Mouse (Mus musculus) liver, embryonic 14.5 days (tissue): ENCODE measurements around the gene Arfgef2. TPM values are rescaled to one million over a fixed set of nuclear protein-coding genes. Genes with fewer than 3 reads are reported as not detected.

Experiments used
- ATAC-seq: fragments of 200-750 bp; cut with Nextera tagmentation; 2 replicates; pipeline ENCODE4 v1.8.0; 2017; ENCODE audit warnings: moderate number of reproducible peaks, mild to moderate bottlenecking, moderate library complexity; ENCODE audit not compliant: insufficient read depth
- DNase-seq, 3 experiments: peaks; one replicate each; pipeline ENCODE4 v3.0.0-alpha.2; 2012 to 2013; ENCODE audit warnings: low read depth in 3 of 3, low spot score in 3 of 3
- H3K27ac ChIP-seq: fragments of 300-500 bp; sonication (generic); 2 replicates; pipeline ENCODE4 v1.5.1; 2014; ENCODE audit warnings: moderate library complexity, mild to moderate bottlenecking, control low read depth, inconsistent platforms
- H3K27me3 ChIP-seq: fragments of 300-500 bp; sonication (generic); 2 replicates; pipeline ENCODE4 v1.6.1; 2014; ENCODE audit warnings: mild to moderate bottlenecking, low read length, moderate library complexity; ENCODE audit not compliant: control insufficient read depth, insufficient read depth
- H3K36me3 ChIP-seq: fragments of 300-500 bp; sonication (generic); replicated peaks from 2 replicates; pipeline ENCODE4 v1.6.1; 2014; ENCODE audit warnings: low read depth; ENCODE audit not compliant: control insufficient read depth, insufficient read depth
- H3K4me1 ChIP-seq, 2 experiments: fragments of 200-500 bp in 1 of 2; fragments of 300-500 bp in 1 of 2; sonication (generic) in 1 of 2; replicated peaks; 2 replicates each; pipeline ENCODE4 v1.6.1; 2012 to 2014; ENCODE audit warnings: antibody characterized with exemption in 1 of 2, inconsistent platforms in 1 of 2, low read length in 1 of 2; ENCODE audit not compliant: control insufficient read depth in 2 of 2, insufficient read depth in 2 of 2
- H3K4me2 ChIP-seq: fragments of 300-500 bp; sonication (generic); 2 replicates; pipeline ENCODE4 v1.6.1; 2014; ENCODE audit warnings: low read depth, mild to moderate bottlenecking, control low read depth, moderate library complexity
- H3K4me3 ChIP-seq, 2 experiments: fragments of 200-500 bp in 1 of 2; fragments of 300-500 bp in 1 of 2; sonication (generic) in 1 of 2; 2 replicates each; pipeline ENCODE4 v1.5.1; 2012 to 2014; ENCODE audit warnings: low read depth in 2 of 2, low read length in 2 of 2, mild to moderate bottlenecking in 2 of 2, control low read depth in 1 of 2, inconsistent platforms in 1 of 2, moderate library complexity in 1 of 2; ENCODE audit not compliant: insufficient read depth in 1 of 2
- H3K9ac ChIP-seq: fragments of 300-500 bp; sonication (generic); replicated peaks from 2 replicates; pipeline ENCODE4 v1.6.1; 2014; ENCODE audit warnings: mild to moderate bottlenecking, control low read depth, moderate library complexity
- H3K9me3 ChIP-seq: fragments of 300-500 bp; sonication (generic); 2 replicates; pipeline ENCODE4 v1.6.1; 2016; ENCODE audit warnings: low read length, mixed read lengths; ENCODE audit not compliant: control insufficient read depth
- CTCF ChIP-seq: IDR thresholded peaks from 2 replicates; pipeline ENCODE4 v1.5.1; 2016; ENCODE audit warnings: antibody characterized with exemption, low read depth, control low read depth
- EP300 ChIP-seq: IDR thresholded peaks from 2 replicates; pipeline ENCODE4 v1.6.1; 2016; ENCODE audit warnings: antibody characterized with exemption, low read depth
- WGBS: fragments of 180-500 bp; shearing (Covaris S2); extraction: QIAGEN DNeasy Blood & Tissue Kit; methylation state at CpG from one replicate; pipeline ENCODE4 v1.1.7; 2014; ENCODE audit not compliant: insufficient replicate concordance; 5-methylcytosine and 5-hydroxymethylcytosine counted together
- polyA plus RNA-seq, 2 experiments: library from polyadenylated mRNA; depleted of rRNA in 1 of 2; stranded (reverse) in 1 of 2; unstranded in 1 of 2; fragments of >200 nt; fragmentation: Nextera tagmentation in 1 of 2; extraction: Ambion mirVana in 1 of 2; gene quantifications; 2 replicates each; pipeline versions ENCODE4 v1.2.1 to v1.2.3; 2012 to 2014

Gene Arfgef2
- polyA plus RNA-seq (2012; rRNA removed), result 4.4 and 5.5 TPM in 2 replicates
- 4.8 and 5.3 TPM in 2 replicates for polyA plus RNA-seq (2014; fragmentation: Nextera tagmentation; extraction: Ambion mirVana)

GRCm38 (mm10) chr2:166805250-166806172 lies at the start of gene Arfgef2:
Arfgef2 (plus strand) TSS chr2:166805588.
- Histone ChIP-seq H3K27me3 (no peaks in the 10 kb centered on the region), H3K9me3 (no peaks in the 10 kb centered on the region), H3K4me3 (peak within 1 kb of the TSS; percentile 95 to 96), H3K4me1 (peaks cover 20 to 23% of the 10 kb centered on the region in 2 experiments), H3K27ac (peak within 1 kb of the TSS; percentile 76), H3K36me3 (no peaks in the 10 kb centered on the region), H3K9ac (peak within 1 kb of the TSS; percentile 92), H3K4me2 (peak within 1 kb of the TSS; percentile 99)
- TF ChIP-seq EP300 (no peak), CTCF (peak; percentile 10; the same call in 1 of the 2 replicates)
- ATAC-seq (peak; percentile 93), DNase-seq (peak; percentile 83 to 86 (median 84))
- WGBS, result under 1% methylated on average over 76 of the region's 76 CpGs

- TF ChIP-seq EP300 (no peak), CTCF (no peak)
- Histone ChIP-seq H3K4me1 (no peaks in the 10 kb centered on the region), H3K9me3 (no peaks in the 10 kb centered on the region), H3K4me3 (no peak overlapping the region), H3K4me2 (no peak overlapping the region), H3K36me3 (no peaks in the 10 kb centered on the region), H3K27me3 (no peaks in the 10 kb centered on the region), H3K27ac (no peak overlapping the region), H3K9ac (no peak overlapping the region)
- WGBS, result 4% methylated on average over 3 of the region's 3 CpGs
- no peak for ATAC-seq
- no peak for DNase-seq
These were observed 47.4 kb upstream of the Arfgef2 start for GRCm38 (mm10) chr2:166757969-166758368.

GRCm38 (mm10) chr2:166764051-166764450 lies 41.3 kb upstream of the Arfgef2 start:
- H3K4me2 ChIP-seq, result no peak overlapping the region
- H3K4me1 ChIP-seq, result no peaks in the 10 kb centered on the region
- H3K9me3 ChIP-seq, result no peaks in the 10 kb centered on the region
- ATAC-seq (no peak), DNase-seq (no peak)
- no peak overlapping the region for H3K4me3 ChIP-seq
- no peak overlapping the region for H3K9ac ChIP-seq
- TF ChIP-seq EP300, result no peak
- TF ChIP-seq CTCF, result no peak
- 54% methylated on average over 5 of the region's 5 CpGs for WGBS
- no peak overlapping the region for H3K27ac ChIP-seq
- H3K27me3 ChIP-seq, result no peaks in the 10 kb centered on the region
- no peaks in the 10 kb centered on the region for H3K36me3 ChIP-seq

- DNase-seq (no peak), ATAC-seq (no peak)
- Histone ChIP-seq H3K9me3 (no peaks in the 10 kb centered on the region), H3K27ac (no peak overlapping the region), H3K4me1 (no peaks in the 10 kb centered on the region), H3K4me2 (no peak overlapping the region), H3K4me3 (no peak overlapping the region), H3K27me3 (no peaks in the 10 kb centered on the region), H3K36me3 (no peaks in the 10 kb centered on the region), H3K9ac (no peak overlapping the region)
- TF ChIP-seq CTCF, result no peak
- WGBS, result 63% methylated on average over 9 of the region's 9 CpGs
These were observed 37.8 kb upstream of the Arfgef2 start for GRCm38 (mm10) chr2:166767591-166767990.

GRCm38 (mm10) chr2:166771396-166771795 lies 34.0 kb upstream of the Arfgef2 start:
- H3K27me3 ChIP-seq, result no peaks in the 10 kb centered on the region
- H3K9me3 ChIP-seq, result no peaks in the 10 kb centered on the region
- H3K9ac ChIP-seq, result no peak overlapping the region
- no peak overlapping the region for H3K4me3 ChIP-seq
- no peak overlapping the region for H3K4me2 ChIP-seq
- DNase-seq, result no peak
- 16% methylated on average over 11 of the region's 11 CpGs for whole genome bisulfite sequencing
- no peak for ATAC-seq
- no peaks in the 10 kb centered on the region for H3K4me1 ChIP-seq
- TF ChIP-seq CTCF (no peak), EP300 (no peak)
- no peaks in the 10 kb centered on the region for H3K36me3 ChIP-seq
- no peak overlapping the region for H3K27ac ChIP-seq
